Mouse (Mus musculus): ENCODE results near the gene Atxn7l2. TPM values are rescaled to one million over a fixed set of nuclear protein-coding genes. Genes with fewer than 3 reads are reported as not detected.

Gene Atxn7l2
- total and polyA plus RNA-seq, 3 experiments: 1.8 to 4.2 (median 2.6) TPM

DNA sequence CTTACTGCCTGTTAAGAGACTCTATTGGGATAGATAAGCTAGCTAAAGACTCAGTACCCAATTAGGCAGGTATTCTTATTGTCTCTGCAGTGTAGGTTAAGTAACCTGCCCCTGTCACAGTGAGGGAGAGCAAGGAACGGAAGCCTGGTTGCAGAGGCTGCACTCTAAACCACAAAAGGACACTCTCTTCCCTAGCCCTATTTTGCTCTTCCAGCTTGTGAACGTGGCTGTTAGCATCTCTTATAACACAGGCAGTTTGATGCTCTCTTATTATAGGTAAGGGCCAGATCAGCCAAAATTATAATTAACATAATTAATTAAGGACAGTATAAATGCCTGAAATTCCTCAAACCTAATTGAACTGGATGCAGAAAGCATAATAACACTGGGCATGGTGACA lies 30.2 kb downstream of the Atxn7l2 start:
- Histone ChIP-seq H3K36me3 (ENCODE audit: control insufficient read depth, insufficient read depth, low read length) (no peaks in the 10 kb centered on the region), H3K9ac (ENCODE audit: low read depth, low read length) (no peak overlapping the region), H3K4me3 (no peak overlapping the region), H3K27ac (no peak overlapping the region), H3K27me3 (ENCODE audit: control insufficient read depth, insufficient read depth, low read length) (0 out of 2 replicates have a peak, but pooled peaks cover 2% of the 10 kb centered on the region), H3K79me2 (replicated peaks; ENCODE audit: control insufficient read depth, insufficient read depth, low read length) (no peaks in the 10 kb centered on the region), H3K4me1 (ENCODE audit: control insufficient read depth, insufficient read depth, low read length) (no peaks in the 10 kb centered on the region)
- 61% methylated on average over 2 of the region's 2 CpGs for WGBS
- intact Hi-C loops (cut with DNase I): no loop called here
- no peak for DNase-seq
- TF ChIP-seq EP300 (IDR thresholded peaks at IDR 0.05; ENCODE audit: insufficient read depth, low read depth, low read length): no peak
- no peak for TF ChIP-seq CTCF (IDR thresholded peaks at IDR 0.05)
- TF ChIP-seq POLR2A (IDR thresholded peaks at IDR 0.05; ENCODE audit: insufficient read depth, low read depth, low read length): no peak

DNA sequence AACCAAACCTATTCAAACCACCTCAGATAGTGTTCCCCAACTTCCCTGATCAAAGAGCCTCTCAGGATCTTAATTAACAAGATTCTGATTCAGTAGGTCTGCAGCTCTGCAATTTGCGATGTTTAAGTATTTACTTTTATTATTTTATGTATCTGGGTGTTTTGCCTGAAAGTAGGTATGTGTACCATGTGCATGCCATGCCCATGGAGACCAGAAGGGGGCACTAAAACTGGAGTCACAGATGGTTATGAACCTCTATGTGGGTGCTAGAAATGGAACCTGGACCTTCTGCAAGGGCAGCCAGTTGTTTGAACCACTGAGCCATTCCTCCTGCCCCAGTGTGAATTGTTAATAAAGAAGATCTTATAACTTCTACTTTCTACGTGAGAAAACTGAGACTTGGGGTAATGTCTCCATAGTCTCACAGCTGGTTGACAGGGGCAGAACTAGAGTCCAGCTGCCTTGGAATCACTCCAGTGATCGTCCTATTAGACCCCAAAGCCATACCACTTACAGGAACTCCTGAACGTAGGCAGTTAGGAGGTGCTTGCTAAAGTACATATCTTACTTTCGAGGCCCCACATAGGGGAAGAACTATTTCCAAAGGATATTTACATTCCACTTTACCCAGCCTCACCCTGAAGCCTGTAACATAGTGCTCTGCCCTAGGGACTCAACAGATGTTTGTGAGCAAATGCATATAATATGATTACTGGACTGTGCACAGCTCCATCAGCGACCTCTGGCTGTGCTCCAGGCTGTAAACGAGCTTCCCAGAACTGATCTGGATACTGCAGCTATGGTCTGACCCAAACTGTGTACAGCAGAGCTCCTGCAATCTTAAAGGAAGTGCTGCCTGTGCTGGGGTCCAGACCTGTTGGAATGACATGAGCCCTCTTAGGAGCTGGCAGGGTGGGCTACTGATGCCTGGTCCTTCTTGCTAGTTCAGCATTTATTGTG lies 31.7 kb downstream of the Atxn7l2 start:
- Histone ChIP-seq H3K27ac (no peak overlapping the region), H3K9ac (ENCODE audit: low read depth, low read length) (no peak overlapping the region), H3K79me2 (replicated peaks; ENCODE audit: control insufficient read depth, insufficient read depth, low read length) (no peaks in the 10 kb centered on the region), H3K4me3 (no peak overlapping the region), H3K36me3 (ENCODE audit: control insufficient read depth, insufficient read depth, low read length) (no peaks in the 10 kb centered on the region), H3K27me3 (ENCODE audit: control insufficient read depth, insufficient read depth, low read length) (0 out of 2 replicates have a peak, but pooled peaks cover 2% of the 10 kb centered on the region), H3K4me1 (ENCODE audit: control insufficient read depth, insufficient read depth, low read length) (no peaks in the 10 kb centered on the region)
- TF ChIP-seq POLR2A (IDR thresholded peaks at IDR 0.05; ENCODE audit: insufficient read depth, low read depth, low read length): no peak
- peak; percentile 28; the same call in 1 of the 2 replicates for TF ChIP-seq CTCF (IDR thresholded peaks at IDR 0.05)
- intact Hi-C loops (cut with DNase I): no loop called here
- DNase-seq: no peak
- WGBS: 60% methylated on average over 7 of the region's 7 CpGs

DNA sequence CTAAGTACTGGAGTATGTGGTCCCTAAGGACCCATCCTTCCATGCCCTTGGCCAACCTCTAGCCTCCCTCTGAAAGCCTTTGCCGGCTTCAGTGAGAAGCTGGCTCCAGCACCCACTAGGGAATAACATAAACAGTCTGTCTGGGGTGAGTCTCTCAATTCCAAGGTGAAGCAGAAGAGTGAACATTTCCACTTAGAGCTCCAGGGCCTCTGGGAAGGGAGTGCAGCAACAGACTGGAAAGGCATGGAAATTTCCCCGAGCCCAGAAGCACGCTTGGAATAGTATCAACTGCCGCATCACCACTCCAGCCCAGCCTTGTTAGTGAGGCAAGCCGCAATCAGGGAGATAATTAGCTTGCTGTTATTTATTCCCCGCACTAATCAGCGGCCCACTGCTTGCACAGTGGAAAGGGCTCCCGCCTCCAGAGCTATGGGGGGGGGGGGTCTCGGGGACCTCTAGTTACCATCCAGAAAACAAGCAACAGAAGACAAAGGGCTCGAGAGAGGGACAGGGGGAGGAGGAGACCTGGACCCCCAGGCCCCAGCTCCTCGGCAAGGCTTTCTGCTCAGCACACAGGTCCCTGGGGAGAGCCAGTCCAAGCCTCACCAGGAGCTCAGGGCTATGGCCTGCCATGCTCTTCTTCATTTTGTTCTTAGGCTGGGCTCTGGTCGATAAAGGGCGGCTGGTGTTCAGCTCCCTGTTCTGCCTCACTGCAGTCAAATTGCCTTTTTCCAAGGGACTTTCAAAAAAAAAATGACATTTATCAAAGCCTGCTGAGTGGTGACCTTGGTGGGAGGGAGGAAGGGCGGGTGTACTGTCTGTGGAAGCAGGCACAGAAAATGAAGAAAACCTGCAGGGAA lies 35.8 kb downstream of the Atxn7l2 start:
- intact Hi-C loops (cut with DNase I): no loop called here
- no peak overlapping the region for H3K4me3 ChIP-seq
- TF ChIP-seq CTCF (IDR thresholded peaks at IDR 0.05): no peak
- no peak for TF ChIP-seq EP300 (IDR thresholded peaks at IDR 0.05; ENCODE audit: insufficient read depth, low read depth, low read length)
- no peak for TF ChIP-seq POLR2A (IDR thresholded peaks at IDR 0.05; ENCODE audit: insufficient read depth, low read depth, low read length)
- no peaks in the 10 kb centered on the region for H3K4me1 ChIP-seq (ENCODE audit: control insufficient read depth, insufficient read depth, low read length)
- H3K27ac ChIP-seq: peak overlapping the region; percentile 20; the same call in 1 of the 2 replicates
- peak; percentile 55 to 59 for DNase-seq
- H3K79me2 ChIP-seq (replicated peaks; ENCODE audit: control insufficient read depth, insufficient read depth, low read length): no peaks in the 10 kb centered on the region
- 30% methylated on average over 14 of the region's 14 CpGs for WGBS
- H3K27me3 ChIP-seq (ENCODE audit: control insufficient read depth, insufficient read depth, low read length): peaks cover 2% of the 10 kb centered on the region; the same call in 1 of the 2 replicates
- H3K9ac ChIP-seq (ENCODE audit: low read depth, low read length): no peak overlapping the region
- H3K36me3 ChIP-seq (ENCODE audit: control insufficient read depth, insufficient read depth, low read length): no peaks in the 10 kb centered on the region

DNA sequence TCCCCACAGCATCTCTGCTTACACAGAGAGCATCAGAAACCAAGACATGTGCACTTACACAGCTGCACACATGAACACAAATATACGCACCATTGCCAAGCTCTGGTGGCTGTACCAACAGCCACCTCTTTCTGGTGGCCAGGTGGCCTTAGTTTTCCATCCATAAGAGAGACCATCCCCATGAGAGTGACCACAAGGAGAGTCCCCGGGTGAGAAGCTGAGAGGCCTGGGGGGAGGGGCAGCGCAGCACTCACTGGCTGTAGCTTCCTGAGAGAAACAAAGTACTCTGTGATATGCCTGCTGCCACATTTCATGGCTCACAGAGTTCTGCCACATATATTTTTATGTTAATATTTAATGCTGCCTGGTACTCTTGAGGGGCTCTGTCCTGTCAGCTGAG lies 41.5 kb downstream of the Atxn7l2 start:
- Histone ChIP-seq H3K36me3 (ENCODE audit: control insufficient read depth, insufficient read depth, low read length) (no peaks in the 10 kb centered on the region), H3K4me1 (ENCODE audit: control insufficient read depth, insufficient read depth, low read length) (peaks cover 3% of the 10 kb centered on the region; the same call in 1 of the 2 replicates), H3K9ac (ENCODE audit: low read depth, low read length) (no peak overlapping the region), H3K27ac (no peak overlapping the region), H3K79me2 (replicated peaks; ENCODE audit: control insufficient read depth, insufficient read depth, low read length) (no peaks in the 10 kb centered on the region), H3K27me3 (ENCODE audit: control insufficient read depth, insufficient read depth, low read length) (peaks cover 2% of the 10 kb centered on the region; the same call in 1 of the 2 replicates), H3K4me3 (no peak overlapping the region)
- TF ChIP-seq CTCF (IDR thresholded peaks at IDR 0.05) (no peak), EP300 (IDR thresholded peaks at IDR 0.05; ENCODE audit: insufficient read depth, low read depth, low read length) (no peak), POLR2A (IDR thresholded peaks at IDR 0.05; ENCODE audit: insufficient read depth, low read depth, low read length) (no peak)
- intact Hi-C loops (cut with DNase I): no loop called here
- DNase-seq: no peak
- 53% methylated on average over 3 of the region's 3 CpGs for WGBS

DNA sequence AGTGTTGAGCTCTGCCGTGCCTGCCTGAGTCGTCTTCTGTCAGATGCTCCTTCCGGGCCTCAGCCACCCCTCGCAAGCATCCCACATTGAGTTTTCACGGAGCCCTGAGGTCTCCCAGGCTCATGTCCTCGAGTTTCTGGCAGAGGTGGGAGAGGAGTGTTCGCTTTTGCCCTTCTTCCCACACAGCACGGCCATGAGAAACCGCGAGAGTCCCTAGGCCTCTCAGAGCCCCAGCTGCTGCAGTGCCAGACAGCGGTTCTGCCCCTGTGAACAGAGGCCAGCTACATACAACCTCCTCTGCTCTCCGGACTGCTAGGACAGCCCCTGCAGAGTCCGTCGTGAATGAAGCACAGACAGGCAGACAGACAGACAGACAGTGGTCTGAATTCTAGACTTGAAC lies 43.2 kb downstream of the Atxn7l2 start:
- no peaks in the 10 kb centered on the region for H3K36me3 ChIP-seq (ENCODE audit: control insufficient read depth, insufficient read depth, low read length)

More for the DNA sequence above, 43.2 kb downstream of the Atxn7l2 start:
- no peak for DNase-seq
- WGBS: 58% methylated on average over 14 of the region's 14 CpGs
- Histone ChIP-seq H3K27me3 (ENCODE audit: control insufficient read depth, insufficient read depth, low read length) (no peaks in the 10 kb centered on the region), H3K79me2 (replicated peaks; ENCODE audit: control insufficient read depth, insufficient read depth, low read length) (no peaks in the 10 kb centered on the region), H3K4me3 (no peak overlapping the region), H3K9ac (ENCODE audit: low read depth, low read length) (no peak overlapping the region), H3K4me1 (ENCODE audit: control insufficient read depth, insufficient read depth, low read length) (peaks cover 3% of the 10 kb centered on the region; the same call in 1 of the 2 replicates), H3K27ac (no peak overlapping the region)
- intact Hi-C loops (cut with DNase I): no loop called here
- no peak for TF ChIP-seq POLR2A (IDR thresholded peaks at IDR 0.05; ENCODE audit: insufficient read depth, low read depth, low read length)
- no peak for TF ChIP-seq EP300 (IDR thresholded peaks at IDR 0.05; ENCODE audit: insufficient read depth, low read depth, low read length)
- TF ChIP-seq CTCF (IDR thresholded peaks at IDR 0.05): no peak

Data from heart, adult 2 months (tissue).